Mouse (Mus musculus): ENCODE data around the gene Prkd1.
A peak's percentile ranks its signal among the peaks of the same experiment; 100 is the strongest.
"Not testable (repeated sequence)": the region's sequence is repeated elsewhere in the genome, so short reads cannot be mapped to it uniquely, and the experiment has no call there.

The Prkd1 gene

DNA sequence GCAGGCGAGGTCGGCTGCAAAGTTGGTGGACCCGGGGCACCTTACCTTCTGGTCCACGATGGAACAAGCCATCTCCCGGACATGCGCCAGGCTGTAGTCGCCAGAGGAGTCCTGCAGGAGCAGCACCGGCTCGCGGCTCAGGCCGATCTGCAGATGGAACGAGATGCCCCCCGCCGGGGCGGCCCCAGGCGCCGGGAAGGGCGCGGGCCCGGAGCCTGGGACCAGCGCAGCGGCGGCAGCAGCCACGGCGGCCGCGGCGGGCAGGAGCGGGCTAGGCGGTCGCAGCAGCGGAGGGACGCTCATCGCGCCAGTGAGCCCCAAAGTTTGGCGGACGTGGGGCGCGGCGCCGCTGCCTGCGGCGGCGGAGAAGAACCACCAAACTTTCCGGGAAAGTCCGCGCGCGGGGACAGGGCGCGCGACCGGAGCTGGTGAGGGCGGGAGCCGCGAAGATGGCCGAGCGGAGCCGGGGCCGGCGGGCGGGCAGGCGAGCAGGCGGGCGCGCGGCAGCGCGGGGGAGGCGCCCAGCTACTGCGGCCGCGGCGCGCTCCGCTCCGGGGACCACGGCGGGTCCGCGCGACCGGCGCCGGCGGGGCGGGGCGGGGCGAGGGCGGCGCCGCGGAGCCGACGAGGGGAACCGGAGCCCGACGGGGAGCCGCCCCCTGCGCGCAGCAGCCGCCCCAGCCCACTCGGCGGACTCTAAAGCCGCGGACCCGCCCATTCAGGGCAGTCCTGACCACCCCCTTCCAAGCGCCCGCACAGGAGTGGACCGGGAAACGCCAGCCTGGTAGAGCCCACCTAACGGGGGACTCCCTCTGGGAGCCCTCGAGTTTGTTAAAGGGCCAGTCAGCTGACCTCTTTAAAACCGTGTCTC, at the start of gene Prkd1:
TSS of gene Prkd1 (minus strand) at position 428 of the 871 bp plus-strand sequence.
- DNase-seq (ENCODE audit: low spot score) = peak; percentile 78

DNA sequence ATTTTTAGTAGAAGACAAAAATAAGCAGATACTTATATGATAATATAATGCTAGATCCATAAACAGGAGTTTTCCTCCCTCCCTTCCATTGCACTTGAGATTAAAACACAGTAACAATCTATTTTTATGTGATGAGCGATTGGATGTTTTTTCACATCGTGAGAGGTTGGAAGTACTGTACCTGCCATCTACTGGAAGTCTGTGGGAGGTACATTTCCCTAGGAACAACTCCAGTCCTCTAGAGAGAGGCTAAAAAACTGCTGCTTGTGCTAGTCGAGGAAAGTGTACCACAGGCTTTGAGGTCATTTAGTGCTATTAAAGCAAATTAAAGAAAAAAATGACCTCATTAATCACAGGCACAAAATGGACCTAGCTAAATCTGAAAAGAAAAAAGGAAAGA, 48.6 kb upstream of the Prkd1 start:
- DNase-seq (ENCODE audit: low spot score) = no peak

GRCm38 (mm10) chr12:50648176-50648670, 675 bp downstream of the Prkd1 start:
- no peak for DNase-seq (ENCODE audit: low spot score)

- no peak for DNase-seq (ENCODE audit: low spot score)
Observed at GRCm38 (mm10) chr12:50646857-50647256, 2.0 kb downstream of the Prkd1 start.

- no peak for DNase-seq (ENCODE audit: low spot score)
Observed at GRCm38 (mm10) chr12:50642671-50643070, 6.2 kb downstream of the Prkd1 start.

GRCm38 (mm10) chr12:50640171-50640570, 8.7 kb downstream of the Prkd1 start:
- DNase-seq (ENCODE audit: low spot score) = no peak

- no peak for DNase-seq (ENCODE audit: low spot score)
Observed at GRCm38 (mm10) chr12:50634436-50634835, 14.5 kb downstream of the Prkd1 start.

DNA sequence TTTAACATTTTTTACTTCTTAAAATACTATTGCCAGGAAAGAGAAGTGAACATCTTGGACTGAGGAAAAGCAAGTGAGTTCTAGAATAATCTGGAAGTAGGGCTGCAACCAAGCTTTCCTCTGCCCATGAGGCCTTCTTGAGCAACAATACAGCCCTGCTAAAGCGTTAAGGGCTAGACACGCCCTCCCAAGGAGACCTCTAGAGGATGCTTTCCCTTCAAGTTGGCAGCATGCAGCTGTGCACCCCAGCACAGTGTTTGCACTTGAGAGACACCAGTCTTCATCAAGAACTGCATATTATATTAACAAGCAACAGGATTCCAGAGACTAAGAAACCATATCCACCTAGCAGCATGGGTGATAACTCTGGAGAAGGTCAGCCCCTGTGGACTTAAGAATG, 22.8 kb downstream of the Prkd1 start:
- not testable (repeated sequence) for DNase-seq (ENCODE audit: low spot score)

DNA sequence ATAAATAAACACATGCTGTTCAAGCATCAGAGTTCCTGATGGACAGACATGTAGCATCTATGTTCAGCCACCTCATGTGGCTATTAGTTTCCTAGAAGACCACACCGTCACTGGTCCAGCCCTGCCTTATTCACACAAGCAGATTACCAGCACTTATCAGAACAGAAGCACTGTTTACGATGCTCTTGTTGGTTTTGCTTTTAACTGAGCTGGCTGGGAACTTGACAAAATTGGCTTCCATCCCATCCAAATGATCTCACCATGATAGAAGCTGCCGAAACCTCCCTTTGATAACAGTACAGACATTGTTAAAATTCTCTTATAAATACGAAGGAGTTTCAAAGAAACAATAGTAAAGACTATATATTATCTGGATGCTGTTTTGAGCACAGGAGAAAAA, 24.7 kb downstream of the Prkd1 start:
- no peak for DNase-seq (ENCODE audit: low spot score)

- no peak for DNase-seq (ENCODE audit: low spot score)
Observed at GRCm38 (mm10) chr12:50615852-50616251, 33.0 kb downstream of the Prkd1 start.

DNA sequence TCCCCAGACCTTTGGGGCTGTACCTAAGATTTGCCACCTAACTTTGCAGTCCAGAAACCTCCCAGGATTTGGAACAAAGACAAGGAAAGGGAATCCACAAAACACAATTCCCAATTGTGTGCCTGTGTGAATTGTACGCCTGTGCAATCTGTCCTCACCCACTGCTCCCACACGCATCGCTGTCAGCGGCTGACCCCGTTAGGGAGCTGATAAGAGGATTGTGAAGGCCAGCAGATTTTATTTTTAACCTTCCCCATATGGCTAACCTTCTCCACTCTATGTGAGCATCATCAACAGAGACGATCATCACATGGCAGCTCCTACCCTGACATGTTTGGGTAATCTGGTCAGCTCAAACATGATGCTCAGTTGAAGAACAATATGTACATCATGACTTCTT, 34.6 kb downstream of the Prkd1 start:
- DNase-seq (ENCODE audit: low spot score) = no peak

- peak; percentile 47 for DNase-seq (ENCODE audit: low spot score)
Observed at GRCm38 (mm10) chr12:50606703-50607500, 42.0 kb downstream of the Prkd1 start.

GRCm38 (mm10) chr12:50599370-50599769, 49.5 kb downstream of the Prkd1 start:
- no peak for DNase-seq (ENCODE audit: low spot score)

- DNase-seq (ENCODE audit: low spot score) = no peak
Observed at GRCm38 (mm10) chr12:50598053-50598988, 50.6 kb downstream of the Prkd1 start.

DNA sequence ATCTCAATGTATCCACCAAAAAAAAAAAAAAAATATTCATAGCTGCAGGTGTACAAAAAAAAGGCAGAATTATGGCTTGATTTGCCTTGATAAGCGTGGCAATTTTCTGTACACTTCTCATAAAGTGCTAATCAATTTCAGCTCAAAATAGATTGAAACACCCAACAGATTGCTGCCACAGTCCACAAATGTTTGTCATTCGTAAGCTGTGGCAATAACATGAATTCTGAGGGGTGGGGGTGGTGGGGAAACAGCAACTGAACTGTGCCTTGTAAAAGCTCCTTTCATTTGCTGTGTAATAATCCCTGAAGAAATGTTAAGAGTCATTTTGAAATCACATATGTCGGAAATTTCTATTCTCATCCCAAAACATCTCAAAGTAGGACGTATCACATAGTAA, 51.4 kb downstream of the Prkd1 start:
- no peak for DNase-seq (ENCODE audit: low spot score)

DNA sequence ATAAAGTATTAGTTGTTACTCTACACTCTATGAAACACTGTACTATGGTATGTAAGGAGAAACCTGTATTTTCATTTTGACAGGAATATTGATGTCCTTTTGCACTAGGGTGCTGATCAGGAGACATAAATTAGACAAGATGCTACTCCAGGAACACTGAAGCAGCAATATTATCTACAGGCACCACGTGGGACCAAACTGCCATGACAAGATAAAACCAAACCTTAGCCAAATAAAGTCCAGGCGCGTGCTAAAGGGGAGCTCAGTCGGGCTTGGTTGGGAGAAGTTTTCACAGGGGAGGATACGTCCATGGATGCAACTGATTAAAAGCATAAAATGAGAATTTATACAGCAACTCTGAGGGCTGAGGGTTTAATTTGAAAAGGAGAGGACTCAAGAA, 53.1 kb downstream of the Prkd1 start:
- DNase-seq (ENCODE audit: low spot score) = no peak

DNA sequence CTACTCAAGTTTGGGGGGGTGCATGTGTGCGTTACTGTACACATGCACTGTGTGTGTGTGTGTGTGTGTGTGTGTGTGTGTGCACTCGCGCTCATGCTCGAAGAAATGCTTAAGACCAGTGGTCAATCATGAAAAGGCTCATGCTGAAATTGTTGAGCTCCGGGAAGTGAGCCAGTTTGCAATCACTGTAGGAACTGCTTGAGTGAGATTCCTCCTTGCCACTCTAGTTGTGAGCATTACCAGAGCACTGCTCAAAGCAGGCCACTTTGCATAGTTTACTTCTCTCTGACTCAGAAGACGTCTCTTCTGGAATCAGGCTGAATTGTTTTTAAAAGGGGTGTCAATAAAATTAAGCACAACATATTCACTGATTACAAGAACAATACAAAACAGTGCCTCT, 54.4 kb downstream of the Prkd1 start:
- DNase-seq (ENCODE audit: low spot score) = no peak

- no peak for DNase-seq (ENCODE audit: low spot score)
Observed at GRCm38 (mm10) chr12:50593481-50593880, 55.4 kb downstream of the Prkd1 start.

DNA sequence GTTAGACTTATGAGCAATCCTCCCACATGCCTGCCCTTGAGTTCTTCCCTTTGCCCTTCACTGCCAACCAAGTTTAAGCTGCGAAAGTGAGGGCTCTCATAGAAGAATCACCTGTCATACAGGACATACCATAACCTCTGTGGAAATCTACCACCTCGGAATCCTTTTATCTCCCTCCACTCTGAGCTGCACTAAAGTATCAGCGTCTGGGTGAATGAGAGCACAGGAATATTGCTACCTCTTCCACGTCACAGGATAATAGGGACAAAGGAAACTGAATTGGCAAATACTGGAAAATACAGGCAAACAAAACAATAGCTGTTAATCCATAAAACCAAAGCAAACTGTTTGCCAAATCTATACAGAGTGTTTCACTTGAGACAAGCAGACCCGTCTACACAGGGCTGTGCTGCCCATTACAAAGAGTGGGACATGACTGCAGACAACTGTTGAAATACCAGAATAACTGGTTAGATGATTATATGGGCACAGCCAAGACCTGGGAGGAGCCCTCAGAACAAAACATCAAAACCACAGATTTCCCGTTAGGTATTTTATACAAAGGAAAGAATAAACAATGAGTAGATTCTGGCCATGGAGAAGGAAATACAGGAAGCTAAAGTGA, 60.6 kb downstream of the Prkd1 start:
- DNase-seq (ENCODE audit: low spot score) = no peak

DNA sequence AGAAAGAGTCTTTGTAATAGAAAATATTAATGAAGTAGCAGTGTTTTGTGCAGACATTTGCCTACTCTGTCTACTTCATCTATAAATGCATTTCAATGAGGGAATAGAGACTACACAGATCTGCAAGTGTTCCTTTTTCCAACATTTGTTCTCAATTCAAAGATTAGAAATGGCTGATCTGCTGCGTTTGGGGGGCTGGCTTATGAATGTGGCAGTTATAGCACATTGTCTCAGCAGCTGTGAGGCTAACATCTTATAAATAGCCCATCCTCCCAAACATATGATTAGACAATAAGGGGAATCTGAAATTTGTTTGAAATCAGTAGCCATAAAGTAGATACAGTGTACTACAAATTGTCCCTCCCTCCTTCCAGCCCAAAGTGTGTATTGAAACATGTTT, 83.7 kb downstream of the Prkd1 start:
- no peak for DNase-seq (ENCODE audit: low spot score)

GRCm38 (mm10) chr12:50560536-50560935, 88.4 kb downstream of the Prkd1 start:
- DNase-seq (ENCODE audit: low spot score) = no peak

Measured in testis, postnatal 10 days (tissue).